In the genomic region with DNA sequence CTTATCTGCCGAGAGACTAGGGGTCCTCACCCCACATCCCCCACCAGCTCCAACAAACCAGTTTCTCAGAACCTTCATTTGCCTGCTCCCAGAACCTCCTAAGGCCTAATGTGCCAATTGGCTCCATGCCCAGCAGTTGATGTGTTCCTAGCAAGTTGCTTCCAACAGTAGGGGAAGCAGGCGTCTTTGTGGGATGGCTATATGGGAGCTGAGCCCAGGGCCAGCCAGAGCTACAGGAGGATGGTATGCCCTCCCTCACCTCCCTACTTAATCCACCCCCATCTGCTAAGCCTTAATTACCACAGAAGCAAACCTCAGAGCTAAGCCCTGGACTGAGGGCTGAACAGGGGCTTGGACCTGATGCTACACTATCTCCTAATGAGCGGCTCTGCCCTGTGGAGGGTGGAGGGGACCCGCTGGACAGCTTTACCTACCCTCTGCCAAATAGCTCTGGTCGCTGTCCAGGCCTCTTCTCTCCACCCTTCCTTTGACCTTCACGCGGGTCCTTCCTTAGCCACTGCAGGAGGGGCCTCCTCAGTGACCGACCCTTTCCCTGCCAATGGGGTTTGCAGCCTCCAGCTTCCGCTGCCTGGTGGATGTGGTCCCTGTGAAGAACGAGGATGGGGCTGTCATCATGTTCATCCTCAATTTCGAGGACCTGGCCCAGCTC, we compare ENCODE assay signal across 9 mouse cellular contexts. TPM values are rescaled to one million over a fixed set of nuclear protein-coding genes. Genes with fewer than 3 reads are reported as not detected.
DNase-seq lines count a peak whose midpoint lies in the region; ATAC-seq lines count a peak whose summit lies in the region.
"Had no signal": no experiment of that assay in that cellular context is flagged by ENCODE, and none has a peak within 500 bp of the region (broad histone marks: within the 10 kb centered on the region; RNA-seq: fewer than 3 reads in every experiment).

No protein-coding gene starts in this region.

- no peak overlapping the region for H3K4me2 ChIP-seq in embryonic facial prominence, embryonic 14.5 days (ENCODE audit: low read depth, low read length)
- H3K4me2 ChIP-seq in limb, embryonic 13.5 days (replicated peaks): no peak overlapping the region
- H3K4me2 ChIP-seq: liver, embryonic 15.5 days had no signal

- no peaks in the 10 kb centered on the region for H3K9me3 ChIP-seq in embryonic facial prominence, embryonic 14.5 days (ENCODE audit: control insufficient read depth, low read length)
- no peaks in the 10 kb centered on the region for H3K9me3 ChIP-seq in embryonic facial prominence, embryonic 10.5 days
- no peaks in the 10 kb centered on the region for H3K9me3 ChIP-seq in limb, embryonic 13.5 days
- H3K9me3 ChIP-seq in limb, embryonic 10.5 days (replicated peaks): no peaks in the 10 kb centered on the region
- H3K9me3 ChIP-seq: liver, embryonic 15.5 days had no signal

- H3K27me3 ChIP-seq in embryonic facial prominence, embryonic 14.5 days (replicated peaks; ENCODE audit: control insufficient read depth, insufficient read depth, low read length): 0 out of 2 replicates have a peak, but pooled peaks cover 7% of the 10 kb centered on the region
- H3K27me3 ChIP-seq in embryonic facial prominence, embryonic 10.5 days (replicated peaks; ENCODE audit: low read depth, poor library complexity, severe bottlenecking): peaks cover 14% of the 10 kb centered on the region
- peaks cover 27% of the 10 kb centered on the region for H3K27me3 ChIP-seq in limb, embryonic 13.5 days
- H3K27me3 ChIP-seq in limb, embryonic 10.5 days (ENCODE audit: low read depth, poor library complexity, severe bottlenecking): peaks cover 31% of the 10 kb centered on the region

- no peaks in the 10 kb centered on the region for H3K36me3 ChIP-seq in embryonic facial prominence, embryonic 14.5 days (ENCODE audit: control insufficient read depth, insufficient read depth, low read length)
- no peaks in the 10 kb centered on the region for H3K36me3 ChIP-seq in embryonic facial prominence, embryonic 10.5 days (replicated peaks)
- H3K36me3 ChIP-seq in limb, embryonic 13.5 days: no peaks in the 10 kb centered on the region
- no peaks in the 10 kb centered on the region for H3K36me3 ChIP-seq in limb, embryonic 10.5 days
- H3K36me3 ChIP-seq: liver, embryonic 15.5 days had no signal

- H3K4me1 ChIP-seq in embryonic facial prominence, embryonic 14.5 days (ENCODE audit: control insufficient read depth, insufficient read depth, low read length): peaks cover 14% of the 10 kb centered on the region; the same call in 1 of the 2 replicates
- peaks cover 14% of the 10 kb centered on the region for H3K4me1 ChIP-seq in embryonic facial prominence, embryonic 10.5 days
- H3K4me1 ChIP-seq in limb, embryonic 13.5 days: peaks cover 14% of the 10 kb centered on the region
- H3K4me1 ChIP-seq in limb, embryonic 10.5 days: peaks cover 5% of the 10 kb centered on the region; the same call in 1 of the 2 replicates
- H3K4me1 ChIP-seq: liver, embryonic 15.5 days had no signal

- DNase-seq in embryonic facial prominence, embryonic 14.5 days (ENCODE audit: low spot score): peak; percentile 81
- no peak for DNase-seq in embryonic facial prominence, embryonic 10.5 days (ENCODE audit: low spot score)
- DNase-seq in limb, embryonic 10.5 days (ENCODE audit: low spot score): no peak
- peak; percentile 55 to 65 for DNase-seq in cerebellum, postnatal 36 days
- peak; percentile 54 for DNase-seq in lung, postnatal 14 days
- DNase-seq in spleen, postnatal 36 days (ENCODE audit: low spot score in 2 of 2): no peak

- ATAC-seq in embryonic facial prominence, embryonic 14.5 days (ENCODE audit: low read depth): peak; percentile 45
- ATAC-seq in limb, embryonic 13.5 days (ENCODE audit: low FRiP score, low read depth): 0 out of 2 replicates have a peak, but pooled peaks have one; percentile 30
- no peak for ATAC-seq in inflammation-experienced regulatory T-cells, adult 6 months

- H3K4me3 ChIP-seq in embryonic facial prominence, embryonic 14.5 days (ENCODE audit: low read depth, low read length): no peak overlapping the region
- H3K4me3 ChIP-seq in embryonic facial prominence, embryonic 10.5 days: no peak overlapping the region
- H3K4me3 ChIP-seq in limb, embryonic 13.5 days: no peak overlapping the region
- no peak overlapping the region for H3K4me3 ChIP-seq in limb, embryonic 10.5 days
- H3K4me3 ChIP-seq: liver, embryonic 15.5 days had no signal

- 65% methylated on average over 11 of the region's 11 CpGs for WGBS in embryonic facial prominence, embryonic 14.5 days
- 74% methylated on average over 11 of the region's 11 CpGs for WGBS in embryonic facial prominence, embryonic 10.5 days
- 64% methylated on average over 11 of the region's 11 CpGs for WGBS in limb, embryonic 13.5 days
- WGBS in limb, embryonic 10.5 days: 74% methylated on average over 11 of the region's 11 CpGs

- H3K27ac ChIP-seq in embryonic facial prominence, embryonic 14.5 days (replicated peaks; ENCODE audit: low read depth, low read length): no peak overlapping the region
- H3K27ac ChIP-seq in embryonic facial prominence, embryonic 10.5 days (replicated peaks): no peak overlapping the region
- no peak overlapping the region for H3K27ac ChIP-seq in limb, embryonic 13.5 days
- H3K27ac ChIP-seq in limb, embryonic 10.5 days: no peak overlapping the region
- H3K27ac ChIP-seq: liver, embryonic 15.5 days had no signal

- no peak overlapping the region for H3K9ac ChIP-seq in embryonic facial prominence, embryonic 14.5 days (ENCODE audit: low read depth, low read length)
- no peak overlapping the region for H3K9ac ChIP-seq in limb, embryonic 13.5 days
- H3K9ac ChIP-seq: liver, embryonic 15.5 days had no signal

RNA-seq across cellular contexts. Expression of a gene that starts 5.8 kb away (rescaled TPM):
- polyA plus RNA-seq in embryonic facial prominence, embryonic 14.5 days (2014; fragmentation: Nextera tagmentation; extraction: Ambion mirVana): 2.5 and 2.6 TPM in 2 replicates
- polyA plus RNA-seq in embryonic facial prominence, embryonic 10.5 days (2016; fragmentation: Nextera tagmentation; extraction: Ambion mirVana): 0.30 and 0.48 TPM in 2 replicates
- polyA plus RNA-seq in limb, embryonic 13.5 days (2015; fragmentation: Nextera tagmentation; extraction: Ambion mirVana): 0.22 and 0.23 TPM in 2 replicates
- 0.24 and 0.36 TPM in 2 replicates for polyA plus RNA-seq in limb, embryonic 10.5 days (2016; fragmentation: Nextera tagmentation; extraction: Ambion mirVana)
- under 1 TPM in 1 of 3 experiments, not detected in 2; 0.16 TPM for polyA plus RNA-seq in inflammation-experienced regulatory T-cells, adult 6 months (2017; shearing (Covaris generic))

RNA-seq across cellular contexts. Expression of a gene that starts 19.2 kb away (rescaled TPM):
- not detected in 2 replicates for polyA plus RNA-seq in embryonic facial prominence, embryonic 14.5 days (2014; fragmentation: Nextera tagmentation; extraction: Ambion mirVana)
- not detected in 2 replicates for polyA plus RNA-seq in embryonic facial prominence, embryonic 10.5 days (2016; fragmentation: Nextera tagmentation; extraction: Ambion mirVana)
- polyA plus RNA-seq in limb, embryonic 13.5 days (2015; fragmentation: Nextera tagmentation; extraction: Ambion mirVana): not detected in 2 replicates
- not detected in 2 replicates for polyA plus RNA-seq in limb, embryonic 10.5 days (2016; fragmentation: Nextera tagmentation; extraction: Ambion mirVana)
- polyA plus RNA-seq in inflammation-experienced regulatory T-cells, adult 6 months (2017; shearing (Covaris generic)): not detected
- polyA plus RNA-seq: liver, embryonic 15.5 days had no signal

RNA-seq across cellular contexts. Expression of a gene that starts 23.0 kb away (rescaled TPM):
- polyA plus RNA-seq in embryonic facial prominence, embryonic 14.5 days (2014; fragmentation: Nextera tagmentation; extraction: Ambion mirVana): 56.0 and 62.8 TPM in 2 replicates
- polyA plus RNA-seq in embryonic facial prominence, embryonic 10.5 days (2016; fragmentation: Nextera tagmentation; extraction: Ambion mirVana): 91.2 and 93.4 TPM in 2 replicates
- 68.6 and 73.4 TPM in 2 replicates for polyA plus RNA-seq in limb, embryonic 13.5 days (2015; fragmentation: Nextera tagmentation; extraction: Ambion mirVana)
- polyA plus RNA-seq in limb, embryonic 10.5 days (2016; fragmentation: Nextera tagmentation; extraction: Ambion mirVana): 85.5 and 95.1 TPM in 2 replicates
- polyA plus RNA-seq in inflammation-experienced regulatory T-cells, adult 6 months (2017; shearing (Covaris generic)): 10 to 100 TPM; 18.5 to 25.5 (median 22.3) TPM

RNA-seq across cellular contexts. Expression of a gene that starts 45.9 kb away (rescaled TPM):
- 1.00 and 1.3 TPM in 2 replicates for polyA plus RNA-seq in embryonic facial prominence, embryonic 14.5 days (2014; fragmentation: Nextera tagmentation; extraction: Ambion mirVana)
- 0.45 and 0.50 TPM in 2 replicates for polyA plus RNA-seq in embryonic facial prominence, embryonic 10.5 days (2016; fragmentation: Nextera tagmentation; extraction: Ambion mirVana)
- polyA plus RNA-seq in limb, embryonic 13.5 days (2015; fragmentation: Nextera tagmentation; extraction: Ambion mirVana): 0.48 and 0.51 TPM in 2 replicates
- polyA plus RNA-seq in limb, embryonic 10.5 days (2016; fragmentation: Nextera tagmentation; extraction: Ambion mirVana): 0.08 and 0.16 TPM in 2 replicates
- polyA plus RNA-seq in inflammation-experienced regulatory T-cells, adult 6 months (2017; shearing (Covaris generic)): not detected

RNA-seq across cellular contexts. Expression of a gene that starts 52.2 kb away (rescaled TPM):
- polyA plus RNA-seq in embryonic facial prominence, embryonic 14.5 days (2014; fragmentation: Nextera tagmentation; extraction: Ambion mirVana): 7.8 and 8.2 TPM in 2 replicates
- 12.7 and 13.8 TPM in 2 replicates for polyA plus RNA-seq in embryonic facial prominence, embryonic 10.5 days (2016; fragmentation: Nextera tagmentation; extraction: Ambion mirVana)
- polyA plus RNA-seq in limb, embryonic 13.5 days (2015; fragmentation: Nextera tagmentation; extraction: Ambion mirVana): 8.6 and 9.7 TPM in 2 replicates
- polyA plus RNA-seq in limb, embryonic 10.5 days (2016; fragmentation: Nextera tagmentation; extraction: Ambion mirVana): 14.3 and 14.6 TPM in 2 replicates
- 10 to 100 TPM in 2 of 3 experiments, 1 to 10 TPM in 1; 7.7 to 14.5 (median 13.3) TPM for polyA plus RNA-seq in inflammation-experienced regulatory T-cells, adult 6 months (2017; shearing (Covaris generic))

Comparison
In these comparisons a context has a peak if more than half of its experiments do, and no peak if none do; other contexts are left out.
1. DNase-seq: peak in embryonic facial prominence, embryonic 14.5 days (single experiment), cerebellum, postnatal 36 days (2 of 2) and lung, postnatal 14 days (single experiment); none in embryonic facial prominence, embryonic 10.5 days (single experiment), limb, embryonic 10.5 days (single experiment) and spleen, postnatal 36 days (0 of 2).